Mouse (Mus musculus) heart, postnatal 0 days (tissue): Measurements from ENCODE around the gene Macf1.

ENCODE experiments used
- CTCF ChIP-seq: IDR thresholded peaks from 2 replicates; pipeline ENCODE4 v1.5.1; 2016; ENCODE audit warnings: antibody characterized with exemption, control low read depth, low read depth
- EP300 ChIP-seq: IDR thresholded peaks from 2 replicates; pipeline ENCODE4 v1.6.1; 2016; ENCODE audit warnings: antibody characterized with exemption, low read depth

DNA sequence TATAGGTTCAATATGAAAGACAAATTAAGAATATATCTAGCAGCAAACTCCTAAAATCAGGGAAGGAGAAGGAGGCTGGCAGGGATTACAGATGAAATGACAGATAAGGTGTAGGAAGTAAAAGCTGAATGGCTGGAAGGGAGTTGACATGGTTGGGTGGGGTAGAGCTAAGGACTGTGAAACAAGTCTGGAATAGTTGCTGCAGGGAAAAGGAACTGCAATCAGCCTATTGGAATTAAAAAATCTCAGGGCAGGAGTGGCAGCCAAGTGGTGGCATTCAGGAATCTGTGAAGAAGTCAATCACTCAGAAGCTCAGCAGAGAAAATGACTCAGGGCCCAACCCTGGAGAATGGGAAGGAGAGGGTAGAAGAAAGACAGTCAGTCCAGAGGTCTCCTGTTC is 62.4 kb downstream of the Macf1 start:
- TF ChIP-seq CTCF = no peak
- no peak for TF ChIP-seq EP300
